Mouse (Mus musculus): Measurements from ENCODE around the gene Pbx2. TPM values are rescaled to one million over a fixed set of nuclear protein-coding genes. Genes with fewer than 3 reads are reported as not detected.

Gene Pbx2
- polyA plus RNA-seq, 1 experiment, result 21.6 TPM

GRCm38 (mm10) chr17:34571875-34572274, 19.2 kb upstream of the Pbx2 start:
- Histone ChIP-seq H3ac (ENCODE audit: control insufficient read depth, insufficient read length) (no peak overlapping the region), H3K4me2 (ENCODE audit: low read depth) (no peak overlapping the region), H3K4me3 (no peak overlapping the region), H3K36me3 (ENCODE audit: control insufficient read depth, insufficient read depth) (no peaks in the 10 kb centered on the region), H3K27me3 (ENCODE audit: control insufficient read depth, insufficient read depth, insufficient read length) (peaks cover 38% of the 10 kb centered on the region), H3K79me2 (ENCODE audit: control insufficient read depth, insufficient read depth) (no peaks in the 10 kb centered on the region)
- TF ChIP-seq E2F4 (IDR thresholded peaks at IDR 0.05; ENCODE audit: insufficient read depth), result no peak
- no peak for TF ChIP-seq MAX (IDR thresholded peaks at IDR 0.05; ENCODE audit: low read depth)
- no peak for TF ChIP-seq POLR2AphosphoS2 (IDR thresholded peaks at IDR 0.05; ENCODE audit: insufficient read length, low read depth)
- TF ChIP-seq TCF12 (IDR thresholded peaks at IDR 0.05; ENCODE audit: insufficient read depth, poor library complexity, severe bottlenecking), result no peak
- TF ChIP-seq REST (IDR thresholded peaks at IDR 0.05; ENCODE audit: insufficient read depth, insufficient read length), result no peak
- TF ChIP-seq MYOD1 (IDR thresholded peaks at IDR 0.05; ENCODE audit: control insufficient read depth in 1 of 3, insufficient read length in 2 of 3, low read depth in 2 of 3), result no peak
- no peak for TF ChIP-seq POLR2A (IDR thresholded peaks at IDR 0.05; ENCODE audit: insufficient read length, low read depth)
- no peak for TF ChIP-seq SRF (IDR thresholded peaks at IDR 0.05; ENCODE audit: control insufficient read depth, insufficient read length, low read depth)
- TF ChIP-seq MYOG (IDR thresholded peaks at IDR 0.05; ENCODE audit: control insufficient read depth in 1 of 3, insufficient read depth in 1 of 3, insufficient read length in 2 of 3, low read depth in 2 of 3), result no peak
- no peak for TF ChIP-seq TCF3 (IDR thresholded peaks at IDR 0.05; ENCODE audit: insufficient read length, low read depth)
- TF ChIP-seq CEBPB (IDR thresholded peaks at IDR 0.05; ENCODE audit: insufficient read depth, poor library complexity, severe bottlenecking), result no peak

DNA sequence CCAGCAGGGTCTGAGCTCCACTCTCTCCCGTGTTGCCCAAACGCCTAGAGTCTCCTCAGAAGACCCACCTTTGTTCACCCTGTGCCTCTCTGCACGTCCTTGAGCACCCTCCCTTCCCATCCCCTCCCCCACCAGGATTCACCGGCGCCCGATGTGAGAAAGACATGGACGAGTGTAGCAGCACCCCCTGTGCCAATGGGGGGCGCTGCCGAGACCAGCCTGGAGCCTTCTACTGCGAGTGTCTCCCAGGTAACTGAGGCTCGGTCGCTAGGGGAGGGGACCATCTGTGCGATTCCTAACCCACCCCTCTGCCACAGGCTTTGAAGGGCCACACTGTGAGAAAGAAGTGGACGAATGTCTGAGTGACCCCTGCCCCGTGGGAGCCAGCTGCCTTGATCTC, 18.7 kb upstream of the Pbx2 start:
- Histone ChIP-seq H3K36me3 (ENCODE audit: control insufficient read depth, insufficient read depth) (no peaks in the 10 kb centered on the region), H3ac (ENCODE audit: control insufficient read depth, insufficient read length) (no peak overlapping the region), H3K4me3 (no peak overlapping the region), H3K4me2 (ENCODE audit: low read depth) (no peak overlapping the region), H3K27me3 (ENCODE audit: control insufficient read depth, insufficient read depth, insufficient read length) (peaks cover 33% of the 10 kb centered on the region), H3K79me2 (ENCODE audit: control insufficient read depth, insufficient read depth) (no peaks in the 10 kb centered on the region)
- TF ChIP-seq E2F4 (IDR thresholded peaks at IDR 0.05; ENCODE audit: insufficient read depth) (no peak), TCF3 (IDR thresholded peaks at IDR 0.05; ENCODE audit: insufficient read length, low read depth) (no peak), CEBPB (IDR thresholded peaks at IDR 0.05; ENCODE audit: insufficient read depth, poor library complexity, severe bottlenecking) (no peak), USF1 (IDR thresholded peaks at IDR 0.05; ENCODE audit: low read depth) (no peak), MYOG (IDR thresholded peaks at IDR 0.05; ENCODE audit: control insufficient read depth in 1 of 3, insufficient read depth in 1 of 3, insufficient read length in 2 of 3, low read depth in 2 of 3) (no peak), SRF (IDR thresholded peaks at IDR 0.05; ENCODE audit: control insufficient read depth, insufficient read length, low read depth) (no peak), POLR2AphosphoS2 (IDR thresholded peaks at IDR 0.05; ENCODE audit: insufficient read length, low read depth) (no peak), MAX (IDR thresholded peaks at IDR 0.05; ENCODE audit: low read depth) (no peak), REST (IDR thresholded peaks at IDR 0.05; ENCODE audit: insufficient read depth, insufficient read length) (no peak)

DNA sequence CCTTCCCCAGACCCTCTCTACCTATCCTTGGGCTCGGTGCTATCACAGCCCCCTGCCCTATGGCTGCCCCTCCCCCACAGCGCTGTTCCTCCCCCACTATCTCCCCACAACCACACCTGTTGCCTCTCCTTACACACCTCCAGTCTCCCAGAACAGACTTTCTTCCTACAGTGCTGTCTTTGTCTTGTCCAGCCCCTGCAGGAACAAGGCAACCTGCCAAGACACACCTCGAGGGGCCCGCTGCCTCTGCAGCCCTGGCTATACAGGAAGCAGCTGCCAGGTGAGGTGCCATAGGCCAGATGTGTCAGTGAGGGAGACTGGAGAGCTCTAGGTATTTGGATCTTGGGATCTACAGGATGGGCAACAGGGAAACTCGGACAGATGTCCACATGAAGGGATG, 14.5 kb upstream of the Pbx2 start:
- no peaks in the 10 kb centered on the region for H3K79me2 ChIP-seq (ENCODE audit: control insufficient read depth, insufficient read depth)
- TF ChIP-seq MAX (IDR thresholded peaks at IDR 0.05; ENCODE audit: low read depth), result no peak
- no peak overlapping the region for H3ac ChIP-seq (ENCODE audit: control insufficient read depth, insufficient read length)
- H3K4me2 ChIP-seq (ENCODE audit: low read depth), result no peak overlapping the region
- no peak overlapping the region for H3K4me3 ChIP-seq
- no peaks in the 10 kb centered on the region for H3K36me3 ChIP-seq (ENCODE audit: control insufficient read depth, insufficient read depth)
- H3K27me3 ChIP-seq (ENCODE audit: control insufficient read depth, insufficient read depth, insufficient read length), result peaks cover 31% of the 10 kb centered on the region

- TF ChIP-seq POLR2A (IDR thresholded peaks at IDR 0.05; ENCODE audit: insufficient read length, low read depth) (no peak), SRF (IDR thresholded peaks at IDR 0.05; ENCODE audit: control insufficient read depth, insufficient read length, low read depth) (no peak), MAX (IDR thresholded peaks at IDR 0.05; ENCODE audit: low read depth) (no peak)
- peaks cover 31% of the 10 kb centered on the region for H3K27me3 ChIP-seq (ENCODE audit: control insufficient read depth, insufficient read depth, insufficient read length)
These were observed 13.0 kb upstream of the Pbx2 start for GRCm38 (mm10) chr17:34578070-34578469.

GRCm38 (mm10) chr17:34582528-34582927, 8.5 kb upstream of the Pbx2 start:
- Histone ChIP-seq H3K27me3 (ENCODE audit: control insufficient read depth, insufficient read depth, insufficient read length) (peaks cover 9% of the 10 kb centered on the region), H3K79me2 (ENCODE audit: control insufficient read depth, insufficient read depth) (no peaks in the 10 kb centered on the region), H3K36me3 (ENCODE audit: control insufficient read depth, insufficient read depth) (no peaks in the 10 kb centered on the region), H3K4me3 (no peak overlapping the region), H3ac (ENCODE audit: control insufficient read depth, insufficient read length) (no peak overlapping the region), H3K4me2 (ENCODE audit: low read depth) (no peak overlapping the region)
- TF ChIP-seq POLR2AphosphoS2 (IDR thresholded peaks at IDR 0.05; ENCODE audit: insufficient read length, low read depth) (no peak), MAX (IDR thresholded peaks at IDR 0.05; ENCODE audit: low read depth) (no peak), CEBPB (IDR thresholded peaks at IDR 0.05; ENCODE audit: insufficient read depth, poor library complexity, severe bottlenecking) (no peak), TCF3 (IDR thresholded peaks at IDR 0.05; ENCODE audit: insufficient read length, low read depth) (no peak), MYOG (IDR thresholded peaks at IDR 0.05; ENCODE audit: control insufficient read depth in 1 of 3, insufficient read depth in 1 of 3, insufficient read length in 2 of 3, low read depth in 2 of 3) (no peak), SRF (IDR thresholded peaks at IDR 0.05; ENCODE audit: control insufficient read depth, insufficient read length, low read depth) (no peak), E2F4 (IDR thresholded peaks at IDR 0.05; ENCODE audit: insufficient read depth) (no peak), POLR2A (IDR thresholded peaks at IDR 0.05; ENCODE audit: insufficient read length, low read depth) (no peak), MYOD1 (IDR thresholded peaks at IDR 0.05; ENCODE audit: control insufficient read depth in 1 of 3, insufficient read length in 2 of 3, low read depth in 2 of 3) (no peak), TCF12 (IDR thresholded peaks at IDR 0.05; ENCODE audit: insufficient read depth, poor library complexity, severe bottlenecking) (no peak), USF1 (IDR thresholded peaks at IDR 0.05; ENCODE audit: low read depth) (no peak), REST (IDR thresholded peaks at IDR 0.05; ENCODE audit: insufficient read depth, insufficient read length) (no peak)

More at GRCm38 (mm10) chr17:34578070-34578469, 13.0 kb upstream of the Pbx2 start:
- H3K79me2 ChIP-seq (ENCODE audit: control insufficient read depth, insufficient read depth), result no peaks in the 10 kb centered on the region
- H3K4me2 ChIP-seq (ENCODE audit: low read depth), result no peak overlapping the region
- no peak overlapping the region for H3K4me3 ChIP-seq
- no peak overlapping the region for H3ac ChIP-seq (ENCODE audit: control insufficient read depth, insufficient read length)
- H3K36me3 ChIP-seq (ENCODE audit: control insufficient read depth, insufficient read depth), result no peaks in the 10 kb centered on the region

Data from myocyte (in vitro differentiated cells).